Mouse (Mus musculus) heart, adult 2 months (tissue): ENCODE measurements around the gene Mettl27. TPM values are rescaled to one million over a fixed set of nuclear protein-coding genes. Genes with fewer than 3 reads are reported as not detected.
A peak's percentile ranks its signal among the peaks of the same experiment; 100 is the strongest.
"Not testable (repeated sequence)": the region's sequence is repeated elsewhere in the genome, so short reads cannot be mapped to it uniquely, and the experiment has no call there.

Experiments
- DNase-seq, 2 experiments: peaks; one replicate each; pipeline ENCODE4 v3.0.0; 2021
- H3K27ac ChIP-seq: fragments of 200-600 bp; 2 replicates; pipeline ENCODE4 v1.8.1; 2022
- H3K27me3 ChIP-seq: fragments of 200-500 bp; 2 replicates; pipeline ENCODE4 v1.6.1; 2012; ENCODE audit warnings: mild to moderate bottlenecking, low read length, inconsistent platforms, mixed read lengths; ENCODE audit not compliant: control insufficient read depth, insufficient read depth
- H3K36me3 ChIP-seq: fragments of 200-500 bp; 2 replicates; pipeline ENCODE4 v1.6.1; 2012; ENCODE audit warnings: low read length, inconsistent platforms; ENCODE audit not compliant: control insufficient read depth, insufficient read depth
- H3K4me1 ChIP-seq: fragments of 200-500 bp; 2 replicates; pipeline ENCODE4 v1.6.1; 2011; ENCODE audit warnings: low read length; ENCODE audit not compliant: control insufficient read depth, insufficient read depth
- H3K4me3 ChIP-seq: fragments of 200-600 bp; 2 replicates; pipeline ENCODE4 v1.8.1; 2022
- H3K79me2 ChIP-seq: fragments of 200-500 bp; replicated peaks from 2 replicates; pipeline ENCODE4 v1.6.1; 2012; ENCODE audit warnings: mild to moderate bottlenecking, inconsistent platforms, low read length, moderate library complexity, mixed read lengths; ENCODE audit not compliant: control insufficient read depth, insufficient read depth
- H3K9ac ChIP-seq: fragments of 200-500 bp; 2 replicates; pipeline ENCODE4 v1.6.1; 2012; ENCODE audit warnings: low read depth, mild to moderate bottlenecking, control low read depth, inconsistent platforms, low read length, mixed read lengths
- CTCF ChIP-seq: fragments of 200-600 bp; IDR thresholded peaks from 2 replicates; pipeline ENCODE4 v1.8.1; 2022; ENCODE audit warnings: antibody characterized with exemption, mild to moderate bottlenecking, moderate library complexity
- EP300 ChIP-seq: fragments of 200-500 bp; IDR thresholded peaks from 2 replicates; pipeline ENCODE4 v1.6.1; 2011; ENCODE audit warnings: low read depth, low read length, control low read depth; ENCODE audit not compliant: insufficient read depth
- POLR2A ChIP-seq: fragments of 200-500 bp; IDR thresholded peaks from 2 replicates; pipeline ENCODE4 v1.6.1; 2011; ENCODE audit warnings: mild to moderate bottlenecking, low read depth, low read length, control low read depth; ENCODE audit not compliant: insufficient read depth
- WGBS: fragments of 180-500 bp; shearing (Covaris S2); methylation state at CpG from one replicate; pipeline ENCODE4 v1.1.7; 2018; 5-methylcytosine and 5-hydroxymethylcytosine counted together
- intact Hi-C: fragments of 180-260 bp; cut with DNase I; formaldehyde crosslinking; loops from one replicate; pipeline ENCODE4 v1.15.1; 2025
- polyA plus RNA-seq: library from polyadenylated mRNA; depleted of rRNA; stranded (reverse); fragments of >200 nt; gene quantifications from 2 replicates; pipeline ENCODE4 v1.2.3, GENCODE M21; 2012
- total RNA-seq, 2 experiments: library from RNA; stranded (reverse); gene quantifications; 2 replicates each; pipeline ENCODE4 v1.2.3; 2021

Gene Mettl27
- total and polyA plus RNA-seq, 3 experiments, result 2.8 to 6.7 (median 4.1) TPM

GRCm38 (mm10) chr5:134923141-134923540 lies 9.0 kb upstream of the Mettl27 start:
- intact Hi-C loops, result no loop called here
- Histone ChIP-seq H3K36me3 (no peaks in the 10 kb centered on the region), H3K79me2 (no peaks in the 10 kb centered on the region), H3K9ac (no peak overlapping the region), H3K4me3 (no peak overlapping the region), H3K27ac (no peak overlapping the region), H3K27me3 (no peaks in the 10 kb centered on the region), H3K4me1 (no peaks in the 10 kb centered on the region)
- no peak for DNase-seq
- WGBS, result 54% methylated on average over 6 of the region's 6 CpGs
- TF ChIP-seq POLR2A (no peak), EP300 (no peak), CTCF (no peak)

GRCm38 (mm10) chr5:134926726-134927125 lies 5.4 kb upstream of the Mettl27 start:
- no peak overlapping the region for H3K27ac ChIP-seq
- H3K79me2 ChIP-seq, result no peaks in the 10 kb centered on the region
- no peaks in the 10 kb centered on the region for H3K27me3 ChIP-seq
- intact Hi-C loops, result no loop called here
- TF ChIP-seq POLR2A, result no peak
- no peak for TF ChIP-seq EP300
- no peak for TF ChIP-seq CTCF
- no peak overlapping the region for H3K9ac ChIP-seq
- H3K4me3 ChIP-seq, result no peak overlapping the region
- no peaks in the 10 kb centered on the region for H3K4me1 ChIP-seq
- WGBS, result 79% methylated on average over 4 of the region's 4 CpGs
- DNase-seq, result no peak
- no peaks in the 10 kb centered on the region for H3K36me3 ChIP-seq

- no peak overlapping the region for H3K4me3 ChIP-seq
- no peak for DNase-seq
- no peaks in the 10 kb centered on the region for H3K27me3 ChIP-seq
- H3K79me2 ChIP-seq, result no peaks in the 10 kb centered on the region
- intact Hi-C loops, result no loop called here
- H3K36me3 ChIP-seq, result no peaks in the 10 kb centered on the region
- WGBS, result 83% methylated on average over 2 of the region's 2 CpGs
- H3K27ac ChIP-seq, result no peak overlapping the region
- no peaks in the 10 kb centered on the region for H3K4me1 ChIP-seq
- TF ChIP-seq EP300 (no peak), POLR2A (no peak), CTCF (no peak)
- H3K9ac ChIP-seq, result no peak overlapping the region
These were observed 2.2 kb upstream of the Mettl27 start for GRCm38 (mm10) chr5:134929988-134930387.

- WGBS, result 43% methylated on average over 9 of the region's 9 CpGs
- DNase-seq, result peak; percentile 47 to 53
- peak; percentile 56 for TF ChIP-seq CTCF
- no peak for TF ChIP-seq EP300
- Histone ChIP-seq H3K27me3 (no peaks in the 10 kb centered on the region), H3K4me1 (no peaks in the 10 kb centered on the region), H3K79me2 (no peaks in the 10 kb centered on the region), H3K4me3 (peak overlapping the region; percentile 74), H3K27ac (no peak overlapping the region; the same call in 1 of the 2 replicates), H3K9ac (no peak overlapping the region), H3K36me3 (no peaks in the 10 kb centered on the region)
- intact Hi-C loops, result loop anchor here (2.0 kb wide), 1 partner anchor 32 kb away; no protein-coding TSS in a partner anchor
These were observed 722 bp downstream of the Mettl27 start for GRCm38 (mm10) chr5:134932903-134933276.

- TF ChIP-seq POLR2A (no peak), EP300 (no peak), CTCF (no peak)
- Histone ChIP-seq H3K4me1 (no peaks in the 10 kb centered on the region), H3K27ac (no peak overlapping the region), H3K27me3 (no peaks in the 10 kb centered on the region), H3K36me3 (no peaks in the 10 kb centered on the region), H3K9ac (no peak overlapping the region), H3K4me3 (no peak overlapping the region), H3K79me2 (no peaks in the 10 kb centered on the region)
- intact Hi-C loops, result loop anchor here (2.0 kb wide), 1 partner anchor 32 kb away; no protein-coding TSS in a partner anchor
- 87% methylated on average over 8 of the region's 8 CpGs for WGBS
- DNase-seq, result peak in 1 of 2 experiments; percentile 9
These were observed 1.1 kb downstream of the Mettl27 start for GRCm38 (mm10) chr5:134933281-134933680.

- WGBS, result 93% methylated on average over 5 of the region's 5 CpGs
These were observed 1.5 kb downstream of the Mettl27 start for GRCm38 (mm10) chr5:134933686-134934085.

GRCm38 (mm10) chr5:134934666-134935065 lies 2.5 kb downstream of the Mettl27 start:
- no peak overlapping the region for H3K9ac ChIP-seq
- no peak for TF ChIP-seq POLR2A
- no peak for TF ChIP-seq EP300
- TF ChIP-seq CTCF, result no peak
- no peak overlapping the region for H3K4me3 ChIP-seq
- intact Hi-C loops, result no loop called here
- H3K27ac ChIP-seq, result no peak overlapping the region
- no peaks in the 10 kb centered on the region for H3K79me2 ChIP-seq
- WGBS, result 83% methylated on average over 3 of the region's 3 CpGs
- H3K36me3 ChIP-seq, result no peaks in the 10 kb centered on the region
- no peaks in the 10 kb centered on the region for H3K27me3 ChIP-seq
- no peak for DNase-seq
- H3K4me1 ChIP-seq, result no peaks in the 10 kb centered on the region

More at GRCm38 (mm10) chr5:134933686-134934085, 1.5 kb downstream of the Mettl27 start:
- not testable (repeated sequence) for H3K4me1 ChIP-seq, H3K4me3 ChIP-seq, H3K27me3 ChIP-seq, H3K79me2 ChIP-seq, H3K36me3 ChIP-seq, H3K27ac ChIP-seq, DNase-seq, H3K9ac ChIP-seq
- intact Hi-C loops, result loop anchor here (2.0 kb wide), 1 partner anchor 31 kb away; no protein-coding TSS in a partner anchor
